Mouse (Mus musculus) kidney, adult 11 months (tissue): ENCODE data around the gene Olfr1016.

Experiments used
- DNase-seq: peaks from one replicate; pipeline ENCODE4 v3.0.0; 2022

Gene Olfr1016

GRCm38 (mm10) chr2:85802444-85802843 lies at the start of gene Olfr1016:
TSS of gene Olfr1016 (minus strand) at chr2:85802544.
- no peak for DNase-seq

DNA sequence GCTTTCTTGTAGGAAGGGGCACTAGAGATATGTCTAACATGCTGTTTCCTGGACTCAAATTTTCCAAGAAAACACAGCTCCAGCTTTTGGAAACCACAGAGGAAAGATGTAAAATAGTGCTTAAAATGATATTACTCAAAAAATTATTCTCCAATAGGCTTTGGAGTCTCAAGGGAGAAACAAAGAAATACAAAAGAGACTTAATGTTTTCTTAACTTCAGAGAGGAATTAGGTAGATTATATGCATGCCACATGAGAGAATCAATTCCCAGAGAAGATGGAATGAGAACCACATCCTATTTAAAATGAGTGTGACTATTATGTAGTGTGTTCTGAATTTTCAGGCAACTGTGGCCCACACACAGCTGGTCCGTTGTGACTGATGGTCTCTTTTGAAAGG lies 44.4 kb upstream of the Olfr1016 start, which contains the start of gene Olfr1020:
Gene Olfr1020, plus strand, starts transcription at position 301 of the 400 bp plus-strand sequence.
- no peak for DNase-seq

- DNase-seq: no peak
Measured at GRCm38 (mm10) chr2:85845383-85845782, 43.0 kb upstream of the Olfr1016 start, which contains the start of gene Olfr1019. TSS of gene Olfr1019 (minus strand) at chr2:85845483.

- no peak for DNase-seq
Measured at GRCm38 (mm10) chr2:85818179-85818578, 15.8 kb upstream of the Olfr1016 start, which contains the start of gene Olfr1018. TSS of gene Olfr1018 (plus strand) at chr2:85818479.

- no peak for DNase-seq
Measured at GRCm38 (mm10) chr2:85804501-85804900, 2.2 kb upstream of the Olfr1016 start.

DNA sequence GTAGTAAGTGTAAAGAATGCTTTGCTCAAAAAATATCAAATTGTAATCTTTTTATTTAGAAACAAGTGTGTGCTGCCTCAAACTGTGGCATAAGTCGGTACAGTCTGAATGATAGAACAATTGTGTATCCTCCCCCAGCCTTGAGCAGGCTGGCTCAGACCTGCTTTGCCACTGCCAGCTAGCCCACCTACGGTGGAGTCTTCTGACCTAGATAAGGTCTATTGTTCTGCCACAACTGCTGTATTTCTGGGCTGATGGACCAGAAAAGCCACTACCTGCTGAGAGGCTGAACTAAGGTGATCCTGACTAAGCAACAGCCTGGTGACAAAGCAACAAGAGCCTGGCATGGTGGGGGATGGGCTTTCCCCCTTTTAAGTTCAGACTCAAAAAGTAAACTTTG lies 10.0 kb downstream of the Olfr1016 start:
- DNase-seq: no peak

- DNase-seq: no peak
Measured at GRCm38 (mm10) chr2:85781717-85782116, 20.6 kb downstream of the Olfr1016 start, which contains the start of gene Olfr1015. TSS of gene Olfr1015 (plus strand) at chr2:85782017.

DNA sequence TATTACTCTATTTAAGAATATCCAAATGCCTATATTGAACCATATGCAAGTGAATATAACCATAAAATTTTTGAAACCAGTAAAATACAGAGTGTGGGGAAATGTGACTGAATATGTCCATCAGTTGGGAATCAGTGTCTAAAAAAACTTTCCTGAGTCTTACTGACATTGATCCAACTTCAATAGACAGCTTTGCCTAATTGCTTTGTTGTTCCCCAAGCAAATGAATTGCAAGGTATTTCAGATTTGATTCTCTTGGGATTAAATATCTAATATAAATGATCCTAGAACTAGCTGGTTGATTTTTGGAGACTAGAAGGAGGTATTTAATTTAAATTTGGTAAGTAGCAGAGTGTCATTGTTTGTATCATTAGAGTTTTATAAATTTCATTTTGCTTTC lies 29.9 kb downstream of the Olfr1016 start, which contains the start of gene Olfr1014:
Gene Olfr1014, plus strand, starts transcription at position 301 of the 400 bp plus-strand sequence.
- no peak for DNase-seq

GRCm38 (mm10) chr2:85766798-85767197 lies 35.5 kb downstream of the Olfr1016 start, which contains the start of gene Olfr1013:
TSS of gene Olfr1013 (plus strand) at chr2:85767098.
- DNase-seq: no peak

- DNase-seq: no peak
Measured at GRCm38 (mm10) chr2:85762666-85763065, 39.7 kb downstream of the Olfr1016 start, which contains the start of gene Olfr1012. TSS of gene Olfr1012 (minus strand) at chr2:85762766.

DNA sequence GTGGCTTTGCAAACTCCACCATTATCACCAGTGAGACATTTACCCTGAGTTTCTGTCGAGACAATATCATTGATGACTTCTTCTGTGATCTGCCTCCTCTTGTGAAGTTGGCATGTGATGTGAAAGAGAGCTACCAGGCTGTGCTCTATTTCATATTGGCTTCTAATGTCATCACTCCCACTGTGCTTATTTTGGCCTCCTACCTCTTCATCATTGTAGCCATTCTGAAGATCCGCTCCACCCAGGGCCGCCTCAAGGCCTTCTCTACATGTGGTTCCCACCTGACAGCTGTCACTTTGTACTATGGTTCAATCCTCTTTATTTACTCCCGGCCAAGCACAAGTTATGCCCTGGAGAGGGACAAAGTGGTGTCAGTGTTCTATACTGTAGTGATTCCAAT lies 48.5 kb downstream of the Olfr1016 start:
- DNase-seq: no peak
